Mouse (Mus musculus) naive thymus-derived CD4-positive, alpha-beta T cell, adult 5 months (primary cell): ENCODE measurements around the gene Pnkd. TPM values are rescaled to one million over a fixed set of nuclear protein-coding genes. Genes with fewer than 3 reads are reported as not detected.

Source experiments
- polyA plus RNA-seq: library from polyadenylated mRNA; unstranded; fragments of 100-300 nt; shearing (Covaris generic); gene quantifications from one replicate; pipeline ENCODE4 v1.2.1, GENCODE M21; 2017

Pnkd gene
- polyA plus RNA-seq = 38.7 TPM

GRCm38 (mm10) chr1:74284543-74285160, at the start of gene Pnkd, which contains the start of gene Aamp:
Gene Pnkd (plus strand): TSS chr1:74284930.
Gene Aamp (minus strand): TSS chr1:74284738.

DNA sequence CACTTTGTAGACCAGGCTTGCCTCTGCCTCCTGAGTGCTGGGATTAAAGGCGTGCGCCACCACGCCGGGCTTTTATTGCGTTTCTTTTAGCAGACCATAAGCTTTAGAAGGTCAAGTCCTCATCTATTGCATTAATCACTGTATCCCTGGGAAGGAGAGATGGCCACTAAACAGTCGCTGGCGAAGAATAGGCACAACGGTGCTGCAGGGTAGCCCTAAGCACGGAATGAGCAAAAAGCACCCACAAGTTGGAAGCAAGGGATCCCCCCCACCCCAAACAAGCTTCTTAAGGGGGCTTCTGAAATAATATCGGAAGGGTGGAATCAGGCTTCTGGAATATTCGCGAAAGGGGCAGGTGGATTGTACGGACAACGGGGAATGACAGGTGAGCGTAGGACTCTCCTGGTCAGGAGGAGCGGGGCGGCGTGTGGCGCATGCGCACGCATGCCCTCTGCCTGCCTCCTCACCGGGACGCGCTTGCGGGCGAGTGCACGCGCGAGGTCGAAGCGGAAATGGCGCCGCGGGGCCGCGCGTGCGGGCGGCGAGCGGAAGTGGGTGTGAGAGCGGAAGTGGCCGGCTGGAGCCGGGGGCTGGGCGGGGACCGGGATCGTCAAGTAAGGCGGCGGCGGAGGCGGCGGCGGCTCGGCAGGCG, 48.7 kb upstream of the Pnkd start, which contains the start of gene Arpc2:
Gene Arpc2 (plus strand): TSS at position 147 of the 652 bp plus-strand sequence.

GRCm38 (mm10) chr1:74278538-74278937, 6.2 kb upstream of the Pnkd start, which contains the start of gene Gpbar1:
Gene Gpbar1 (plus strand): TSS chr1:74278550.

GRCm38 (mm10) chr1:74305522-74305921, 20.8 kb downstream of the Pnkd start, which contains the start of gene Tmbim1:
Gene Tmbim1 (minus strand): TSS chr1:74305622.

DNA sequence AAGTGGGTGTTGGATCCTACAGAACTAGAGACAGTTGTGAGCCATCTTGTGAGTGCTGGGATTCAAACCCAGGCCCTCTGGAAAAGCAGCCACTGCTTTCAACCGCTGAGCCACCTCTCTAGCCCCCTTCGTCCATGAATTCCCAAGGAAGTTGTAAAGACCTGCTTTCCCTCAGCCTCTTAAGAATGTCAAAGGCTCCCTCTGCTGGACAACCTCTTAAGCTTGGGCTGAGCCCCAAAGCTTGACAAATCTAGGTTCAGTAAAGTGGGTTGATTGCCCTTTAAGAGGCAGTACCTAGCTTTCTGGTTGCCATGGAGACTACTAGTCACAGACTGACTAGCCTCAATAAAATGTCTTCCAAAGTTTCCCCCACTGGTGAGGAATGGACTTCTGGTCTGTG, 77.1 kb downstream of the Pnkd start, which contains the start of gene Catip:
Gene Catip (plus strand): TSS at position 297 of the 400 bp plus-strand sequence.

DNA sequence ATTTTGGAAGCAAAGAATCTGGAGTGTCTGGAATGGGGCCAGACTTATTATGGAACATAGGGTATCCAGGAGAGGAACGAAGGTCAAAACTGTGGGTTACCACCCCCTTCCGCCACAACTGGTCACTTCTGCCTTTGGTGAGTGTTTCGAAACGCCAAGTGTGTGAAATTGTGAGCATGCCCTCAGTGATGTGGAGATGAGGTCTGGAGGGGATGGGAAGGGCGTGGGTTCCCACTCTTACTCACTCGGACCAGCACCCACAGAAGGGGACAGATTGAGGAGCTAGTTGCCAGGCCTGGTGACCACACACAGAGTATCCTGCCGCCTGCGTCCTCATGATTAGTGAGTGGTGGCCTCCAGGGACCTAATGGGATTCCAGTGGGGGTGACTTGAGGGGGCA, 90.2 kb downstream of the Pnkd start, which contains the start of gene Slc11a1:
Gene Slc11a1 (plus strand): TSS at position 216 of the 400 bp plus-strand sequence.

DNA sequence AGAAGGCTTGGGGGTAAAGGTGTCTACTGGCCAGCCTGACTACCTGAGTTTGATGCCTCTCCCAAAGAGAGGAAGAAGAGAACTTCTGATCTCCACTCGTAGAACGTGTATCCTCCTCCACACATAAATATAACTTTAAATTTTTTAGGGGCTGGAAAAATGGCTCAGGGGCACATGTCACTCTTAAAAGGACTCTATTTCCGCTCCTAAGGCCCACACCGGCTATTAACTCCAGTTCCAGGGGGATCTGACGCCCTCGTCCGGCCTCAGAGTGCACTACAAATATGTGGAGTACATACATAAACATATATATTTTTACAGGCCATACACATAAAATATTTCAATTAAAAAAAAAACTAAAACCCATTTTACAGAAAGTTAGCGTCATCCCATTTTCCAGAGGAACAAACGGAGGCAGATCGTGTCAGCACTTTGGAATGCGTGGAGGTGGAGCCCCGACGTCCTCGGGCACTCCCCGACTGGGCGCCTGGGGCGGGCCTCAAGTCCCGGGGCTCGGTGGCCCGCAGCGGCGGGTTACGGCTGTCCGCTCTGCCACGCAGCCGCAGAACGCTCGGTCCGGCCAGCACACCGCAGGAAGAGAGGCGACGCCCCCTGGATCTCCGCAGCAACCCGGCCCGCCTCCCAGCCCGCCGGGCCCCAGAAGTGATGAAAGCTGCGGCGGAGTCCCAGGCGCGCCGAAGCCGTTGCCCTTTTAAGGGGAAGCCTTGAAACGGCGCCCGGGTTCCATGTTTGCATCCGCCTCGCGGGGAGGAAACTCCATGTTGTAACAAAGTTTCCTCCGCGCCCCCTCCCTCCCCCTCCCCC, 106.4 kb downstream of the Pnkd start, which contains the start of gene Ctdsp1:
Gene Ctdsp1 (plus strand): TSS at position 586 of the 825 bp plus-strand sequence.

Other genes with a start within 250 kb of the Pnkd start
- 3.1 TPM for gene Tns1, start 160.5 kb upstream of the Pnkd start, polyA plus RNA-seq
- 0.32 TPM for gene Rufy4, start 159.4 kb upstream of the Pnkd start, polyA plus RNA-seq
- 0.19 TPM for gene Cxcr2, start 130.9 kb upstream of the Pnkd start, polyA plus RNA-seq
- 1.7 TPM for gene Cxcr1, start 90.3 kb upstream of the Pnkd start, polyA plus RNA-seq
- gene Arpc2, start 48.8 kb upstream of the Pnkd start, polyA plus RNA-seq = 901 TPM
- gene Gpbar1, start 6.4 kb upstream of the Pnkd start, polyA plus RNA-seq = 1.1 TPM
- 296 TPM for gene Aamp, start 192 bp upstream of the Pnkd start, polyA plus RNA-seq
- gene Tmbim1, start 20.7 kb downstream of the Pnkd start, polyA plus RNA-seq = 0.66 TPM
- gene Catip, start 77.2 kb downstream of the Pnkd start, polyA plus RNA-seq = not detected
- gene Slc11a1, start 90.3 kb downstream of the Pnkd start, polyA plus RNA-seq = not detected
- 5.5 TPM for gene Ctdsp1, start 106.6 kb downstream of the Pnkd start, polyA plus RNA-seq
- gene Vil1, start 124.4 kb downstream of the Pnkd start, polyA plus RNA-seq = 0.61 TPM
- 24.0 TPM for gene Cnot9, start 221.1 kb downstream of the Pnkd start, polyA plus RNA-seq